Mouse (Mus musculus): ENCODE data around the gene Ldhc. TPM values are rescaled to one million over a fixed set of nuclear protein-coding genes. Genes with fewer than 3 reads are reported as not detected.

The Ldhc gene
- polyA plus RNA-seq, 1 experiment from 2014 or later, result 0.23 TPM

DNA sequence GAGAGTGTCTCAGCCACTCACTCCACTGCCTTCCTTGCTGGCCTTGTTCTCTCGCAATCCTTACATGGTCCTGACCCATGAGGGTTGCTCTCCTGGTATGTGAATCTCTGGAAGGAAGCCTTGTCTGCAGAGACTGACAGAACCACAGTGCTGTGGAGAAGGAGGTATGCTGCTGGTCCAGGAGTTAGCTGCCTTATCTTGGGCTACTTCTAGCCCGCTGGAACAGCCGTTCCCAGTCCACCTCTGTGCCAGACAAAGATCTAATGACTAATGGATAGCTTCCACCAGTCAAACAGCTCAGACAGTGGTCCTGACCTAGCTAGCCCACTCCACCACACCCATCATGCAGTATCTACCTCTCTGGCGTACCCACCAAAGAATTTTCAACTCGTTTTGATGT lies 24.6 kb upstream of the Ldhc start:
- Histone ChIP-seq H3K9me3 (ENCODE audit: low read length) (no peaks in the 10 kb centered on the region), H3K27me3 (ENCODE audit: insufficient read depth, low read length) (no peaks in the 10 kb centered on the region), H3K4me1 (ENCODE audit: insufficient read depth) (peaks cover 65% of the 10 kb centered on the region), H3K36me3 (replicated peaks; ENCODE audit: insufficient read depth, low read length) (no peaks in the 10 kb centered on the region), H3K4me2 (ENCODE audit: low read depth, low read length) (no peak overlapping the region), H3K27ac (ENCODE audit: low read depth) (no peak overlapping the region), H3K9ac (replicated peaks) (no peak overlapping the region), H3K4me3 (ENCODE audit: low read depth, low read length) (no peak overlapping the region)
- WGBS (ENCODE audit: insufficient replicate concordance), result 80% methylated on average over 5 of the region's 5 CpGs
- ATAC-seq, result no peak
- TF ChIP-seq EP300 (IDR thresholded peaks at IDR 0.05; ENCODE audit: low read depth), result no peak
- no peak for TF ChIP-seq CTCF (IDR thresholded peaks at IDR 0.05; ENCODE audit: low read depth)
- DNase-seq, result no peak

DNA sequence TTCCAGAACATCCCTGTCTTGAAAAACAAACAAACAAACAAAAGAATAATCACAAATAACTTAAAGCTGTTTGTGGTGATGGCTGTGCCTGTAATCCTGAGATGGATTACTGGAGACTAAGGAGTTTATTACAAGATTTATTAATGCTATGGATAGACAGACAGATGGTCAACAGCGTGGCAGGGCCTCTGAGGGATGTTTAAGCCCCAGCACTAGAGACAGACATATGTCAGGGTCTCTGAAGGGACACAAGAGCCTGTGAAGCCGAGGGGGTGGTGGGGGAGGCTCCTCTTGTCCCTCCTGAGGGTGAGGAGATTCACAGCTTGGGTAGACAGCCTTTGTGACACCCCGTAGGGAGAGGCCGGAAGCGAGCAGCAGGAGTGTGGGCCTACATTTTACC lies 23.9 kb upstream of the Ldhc start:
- DNase-seq (no peak), ATAC-seq (no peak)
- H3K9ac ChIP-seq (replicated peaks), result peak overlapping the region; percentile 73
- H3K27ac ChIP-seq (ENCODE audit: low read depth), result peak overlapping the region; percentile 99
- peaks cover 64% of the 10 kb centered on the region for H3K4me1 ChIP-seq (ENCODE audit: insufficient read depth)
- no peaks in the 10 kb centered on the region for H3K36me3 ChIP-seq (replicated peaks; ENCODE audit: insufficient read depth, low read length)
- H3K4me3 ChIP-seq (ENCODE audit: low read depth, low read length), result 0 out of 2 replicates have a peak overlapping the region, but pooled peaks have one; percentile 36
- no peak for TF ChIP-seq CTCF (IDR thresholded peaks at IDR 0.05; ENCODE audit: low read depth)
- TF ChIP-seq EP300 (IDR thresholded peaks at IDR 0.05; ENCODE audit: low read depth), result no peak
- no peaks in the 10 kb centered on the region for H3K27me3 ChIP-seq (ENCODE audit: insufficient read depth, low read length)
- WGBS (ENCODE audit: insufficient replicate concordance), result 81% methylated on average over 5 of the region's 5 CpGs
- H3K4me2 ChIP-seq (ENCODE audit: low read depth, low read length), result peak overlapping the region; percentile 63
- no peaks in the 10 kb centered on the region for H3K9me3 ChIP-seq (ENCODE audit: low read length)

DNA sequence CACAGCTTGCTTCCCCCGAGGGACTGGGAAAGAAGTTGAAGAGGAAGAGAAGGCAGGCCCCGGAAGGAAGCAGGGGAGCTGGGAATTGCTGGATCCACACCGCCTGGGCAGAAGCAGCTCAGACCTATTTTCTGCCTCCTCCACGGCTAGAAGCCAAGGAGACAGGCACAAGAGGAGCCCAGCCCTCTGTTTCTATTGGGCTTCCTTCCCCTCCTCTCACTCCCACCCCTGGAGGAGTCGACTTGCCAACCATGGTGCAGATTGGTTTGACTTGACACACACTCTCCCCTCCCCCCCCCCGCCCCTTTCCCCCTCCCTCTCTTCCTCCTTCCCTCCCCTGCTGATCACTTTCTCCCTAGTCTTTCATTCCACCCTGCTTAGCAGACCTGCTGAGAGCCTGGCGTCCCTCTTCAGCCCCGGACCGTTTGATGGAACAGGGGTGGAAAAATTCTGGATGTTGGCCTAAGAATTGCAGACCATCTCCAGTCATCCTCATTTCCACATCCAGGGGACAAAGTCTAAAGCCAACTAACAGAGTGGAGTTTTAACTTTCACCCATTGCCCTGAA lies 22.8 kb upstream of the Ldhc start:
- H3K27ac ChIP-seq (ENCODE audit: low read depth), result peak overlapping the region; percentile 99
- H3K4me3 ChIP-seq (ENCODE audit: low read depth, low read length), result peak overlapping the region; percentile 36
- H3K36me3 ChIP-seq (replicated peaks; ENCODE audit: insufficient read depth, low read length), result no peaks in the 10 kb centered on the region
- peak; percentile 58 for DNase-seq
- H3K27me3 ChIP-seq (ENCODE audit: insufficient read depth, low read length), result no peaks in the 10 kb centered on the region
- peak overlapping the region; percentile 73 for H3K9ac ChIP-seq (replicated peaks)
- no peak for TF ChIP-seq CTCF (IDR thresholded peaks at IDR 0.05; ENCODE audit: low read depth)
- peak; percentile 76 for TF ChIP-seq EP300 (IDR thresholded peaks at IDR 0.05; ENCODE audit: low read depth)
- no peaks in the 10 kb centered on the region for H3K9me3 ChIP-seq (ENCODE audit: low read length)
- peak; percentile 53 for ATAC-seq
- peaks cover 62% of the 10 kb centered on the region for H3K4me1 ChIP-seq (ENCODE audit: insufficient read depth)
- H3K4me2 ChIP-seq (ENCODE audit: low read depth, low read length), result peak overlapping the region; percentile 63
- 4% methylated on average over 9 of the region's 9 CpGs for WGBS (ENCODE audit: insufficient replicate concordance)

DNA sequence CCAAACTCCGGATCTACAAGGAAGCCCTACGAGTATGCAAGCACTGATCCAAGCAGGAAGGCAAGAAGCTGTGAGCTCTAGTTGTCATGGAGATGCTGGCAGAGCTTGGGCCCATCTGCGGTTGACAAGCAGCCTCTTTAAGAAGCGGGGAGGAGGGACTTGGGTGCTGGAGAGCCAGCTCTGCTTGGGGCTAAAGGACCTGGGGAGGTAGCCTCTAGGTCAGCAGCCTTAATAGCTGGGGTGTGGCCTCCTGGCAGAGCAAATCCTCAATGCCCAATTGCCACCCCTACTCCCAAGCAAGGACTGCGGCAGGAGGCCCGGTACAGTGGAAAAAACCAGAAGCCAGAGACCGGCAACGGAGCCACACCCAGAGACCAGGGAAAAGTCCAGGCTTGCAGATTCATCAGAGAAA lies 22.1 kb upstream of the Ldhc start:
- Histone ChIP-seq H3K36me3 (replicated peaks; ENCODE audit: insufficient read depth, low read length) (no peaks in the 10 kb centered on the region), H3K4me2 (ENCODE audit: low read depth, low read length) (peak overlapping the region; percentile 63), H3K9ac (replicated peaks) (peak overlapping the region; percentile 37; the same call in 1 of the 2 replicates), H3K27me3 (ENCODE audit: insufficient read depth, low read length) (no peaks in the 10 kb centered on the region), H3K4me3 (ENCODE audit: low read depth, low read length) (no peak overlapping the region; the same call in 1 of the 2 replicates), H3K4me1 (ENCODE audit: insufficient read depth) (peaks cover 55% of the 10 kb centered on the region), H3K9me3 (ENCODE audit: low read length) (no peaks in the 10 kb centered on the region), H3K27ac (ENCODE audit: low read depth) (peak overlapping the region; percentile 99)
- ATAC-seq, result peak; percentile 17
- WGBS (ENCODE audit: insufficient replicate concordance), result 6% methylated on average over 8 of the region's 8 CpGs
- TF ChIP-seq EP300 (IDR thresholded peaks at IDR 0.05; ENCODE audit: low read depth) (no peak), CTCF (IDR thresholded peaks at IDR 0.05; ENCODE audit: low read depth) (no peak)
- DNase-seq, result peak; percentile 44

DNA sequence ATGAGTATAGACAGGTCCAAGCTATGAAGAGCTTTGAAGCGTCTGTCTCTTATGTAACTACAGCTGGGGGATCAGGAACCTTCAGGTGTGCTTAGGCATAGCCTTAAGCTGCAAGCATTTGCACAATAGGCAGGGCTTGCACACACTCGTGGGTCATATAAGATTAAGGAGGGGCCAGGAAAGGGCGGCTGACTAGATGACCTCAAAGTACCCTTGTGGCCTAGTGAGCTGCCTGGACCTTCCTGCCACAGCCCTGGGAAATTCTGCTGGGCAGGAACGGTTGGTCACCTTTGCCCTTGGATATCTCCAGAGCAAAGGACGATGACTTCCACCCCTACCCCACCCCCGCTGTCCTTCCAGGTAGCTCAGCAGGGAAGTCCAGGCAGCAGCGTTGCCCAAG lies 21.6 kb upstream of the Ldhc start:
- no peaks in the 10 kb centered on the region for H3K36me3 ChIP-seq (replicated peaks; ENCODE audit: insufficient read depth, low read length)
- peak overlapping the region; percentile 37; the same call in 1 of the 2 replicates for H3K9ac ChIP-seq (replicated peaks)
- TF ChIP-seq CTCF (IDR thresholded peaks at IDR 0.05; ENCODE audit: low read depth) (no peak), EP300 (IDR thresholded peaks at IDR 0.05; ENCODE audit: low read depth) (peak; percentile 34; the same call in 1 of the 2 replicates)
- peak overlapping the region; percentile 99 for H3K27ac ChIP-seq (ENCODE audit: low read depth)
- H3K9me3 ChIP-seq (ENCODE audit: low read length), result no peaks in the 10 kb centered on the region
- ATAC-seq (peak; percentile 76), DNase-seq (peak; percentile 57)
- peaks cover 54% of the 10 kb centered on the region for H3K4me1 ChIP-seq (ENCODE audit: insufficient read depth)
- H3K4me2 ChIP-seq (ENCODE audit: low read depth, low read length), result peak overlapping the region; percentile 63
- 28% methylated on average over 7 of the region's 7 CpGs for WGBS (ENCODE audit: insufficient replicate concordance)
- no peaks in the 10 kb centered on the region for H3K27me3 ChIP-seq (ENCODE audit: insufficient read depth, low read length)
- no peak overlapping the region for H3K4me3 ChIP-seq (ENCODE audit: low read depth, low read length)

DNA sequence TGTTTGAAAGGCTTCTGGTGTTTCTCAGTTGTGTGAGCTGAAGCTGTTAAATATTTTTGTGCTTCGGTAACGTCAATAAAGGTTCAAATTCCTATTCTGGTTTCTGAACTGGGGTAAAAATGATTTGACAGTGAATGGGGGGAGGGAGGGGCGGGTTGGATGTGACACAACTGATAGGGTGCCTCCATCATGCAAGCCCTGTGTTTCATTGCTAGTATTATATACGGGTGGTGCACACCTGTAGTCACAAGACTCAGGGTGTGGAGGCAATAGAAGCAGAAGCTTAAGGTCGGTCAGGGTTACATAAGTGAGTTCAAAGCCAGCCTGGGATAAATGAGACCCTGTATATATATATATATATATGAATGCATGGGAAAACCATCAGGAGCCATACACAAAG lies 21.1 kb upstream of the Ldhc start:
- WGBS (ENCODE audit: insufficient replicate concordance), result 52% methylated on average over 5 of the region's 5 CpGs
- no peaks in the 10 kb centered on the region for H3K27me3 ChIP-seq (ENCODE audit: insufficient read depth, low read length)
- DNase-seq, result no peak
- H3K9ac ChIP-seq (replicated peaks), result no peak overlapping the region
- no peaks in the 10 kb centered on the region for H3K9me3 ChIP-seq (ENCODE audit: low read length)
- no peak for TF ChIP-seq CTCF (IDR thresholded peaks at IDR 0.05; ENCODE audit: low read depth)
- no peak for TF ChIP-seq EP300 (IDR thresholded peaks at IDR 0.05; ENCODE audit: low read depth)
- H3K4me3 ChIP-seq (ENCODE audit: low read depth, low read length), result no peak overlapping the region
- 0 out of 2 replicates have a peak overlapping the region, but pooled peaks have one; percentile 1 for H3K4me2 ChIP-seq (ENCODE audit: low read depth, low read length)
- ATAC-seq, result peak; percentile 52
- H3K36me3 ChIP-seq (replicated peaks; ENCODE audit: insufficient read depth, low read length), result no peaks in the 10 kb centered on the region
- peak overlapping the region; percentile 99 for H3K27ac ChIP-seq (ENCODE audit: low read depth)
- H3K4me1 ChIP-seq (ENCODE audit: insufficient read depth), result peaks cover 57% of the 10 kb centered on the region
